31 mouse cellular contexts compared by ENCODE assay signal in the genomic region with DNA sequence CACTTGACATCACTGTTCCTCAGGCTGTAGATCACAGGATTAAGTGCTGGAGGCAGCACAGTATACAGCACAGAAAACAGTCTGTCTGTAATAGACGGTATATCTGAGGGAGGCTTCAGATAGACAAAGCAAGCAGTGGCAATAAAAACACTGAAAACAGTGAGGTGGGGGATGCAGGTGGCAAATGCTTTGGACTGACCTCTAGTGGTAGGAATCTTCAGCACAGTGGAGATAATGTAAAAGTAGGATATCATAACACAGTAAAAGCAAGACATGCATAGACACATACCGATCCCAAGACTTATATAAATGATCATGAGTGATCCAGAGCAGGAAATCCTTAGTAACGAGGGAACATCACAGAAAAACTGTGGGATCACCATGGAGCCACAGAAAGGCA. TPM values are rescaled to one million over a fixed set of nuclear protein-coding genes. Genes with fewer than 3 reads are reported as not detected.
DNase-seq lines count a peak whose midpoint lies in the region; ATAC-seq and TF ChIP-seq lines count a peak whose summit lies in the region.
"Had no signal": no experiment of that assay in that cellular context is flagged by ENCODE, and none has a peak within 500 bp of the region (broad histone marks: within the 10 kb centered on the region; RNA-seq: fewer than 3 reads in every experiment).

No protein-coding gene starts in this region.

- H3K27ac ChIP-seq in hindbrain, postnatal 0 days, result no peak overlapping the region
- no peak overlapping the region for H3K27ac ChIP-seq in hindbrain, embryonic 13.5 days
- H3K27ac ChIP-seq in ES-E14 (ENCODE audit: insufficient read depth, low read depth, low read length, poor library complexity, severe bottlenecking), result no peak overlapping the region
- no peak overlapping the region for H3K27ac ChIP-seq in left cerebral cortex, adult 2 months
- H3K27ac ChIP-seq: hindbrain, embryonic 15.5 days; limb, embryonic 10.5 days had no signal

- 64% methylated on average over 3 of the region's 3 CpGs for WGBS in hindbrain, postnatal 0 days
- 80% methylated on average over 3 of the region's 3 CpGs for WGBS in hindbrain, embryonic 13.5 days

- H3K27me3 ChIP-seq in hindbrain, postnatal 0 days (ENCODE audit: insufficient read depth, low read length), result no peaks in the 10 kb centered on the region
- no peaks in the 10 kb centered on the region for H3K27me3 ChIP-seq in hindbrain, embryonic 13.5 days
- H3K27me3 ChIP-seq: heart, embryonic 12.5 days; hindbrain, embryonic 15.5 days had no signal

- H3K4me3 ChIP-seq in hindbrain, postnatal 0 days (ENCODE audit: low read length), result no peak overlapping the region
- no peak overlapping the region for H3K4me3 ChIP-seq in hindbrain, embryonic 13.5 days
- no peak overlapping the region for H3K4me3 ChIP-seq in ES-E14 (ENCODE audit: insufficient read depth in 1 of 2, low read depth in 1 of 2, low read length in 2 of 2, poor library complexity in 1 of 2, severe bottlenecking in 1 of 2)
- H3K4me3 ChIP-seq in left cerebral cortex, adult 2 months, result no peak overlapping the region
- H3K4me3 ChIP-seq: erythroblast, embryonic 14.5 days; heart, embryonic 12.5 days; hindbrain, embryonic 15.5 days; limb, embryonic 10.5 days had no signal

- TF ChIP-seq CTCF in hindbrain, postnatal 0 days (IDR thresholded peaks at IDR 0.05; ENCODE audit: low read depth), result peak; percentile 25; the same call in 1 of the 2 replicates
- no peak; the same call in 1 of the 2 replicates for TF ChIP-seq CTCF in left cerebral cortex, adult 2 months (IDR thresholded peaks at IDR 0.05)

- intact Hi-C loops in left cerebral cortex, adult 2 months (cut with DNase I), result no loop called here

- H3K36me3 ChIP-seq in hindbrain, postnatal 0 days (ENCODE audit: insufficient read depth, low read length), result no peaks in the 10 kb centered on the region
- H3K36me3 ChIP-seq in hindbrain, embryonic 13.5 days, result no peaks in the 10 kb centered on the region
- no peaks in the 10 kb centered on the region for H3K36me3 ChIP-seq in ES-E14 (ENCODE audit: control insufficient read depth, insufficient read depth, low read length, poor library complexity, severe bottlenecking)
- H3K36me3 ChIP-seq: G1E; heart, embryonic 12.5 days; hindbrain, embryonic 15.5 days; limb, embryonic 10.5 days had no signal

- no peaks in the 10 kb centered on the region for H3K9me3 ChIP-seq in hindbrain, postnatal 0 days (ENCODE audit: low read length)
- H3K9me3 ChIP-seq in hindbrain, embryonic 13.5 days, result no peaks in the 10 kb centered on the region
- no peaks in the 10 kb centered on the region for H3K9me3 ChIP-seq in ES-E14 (ENCODE audit: control insufficient read depth, insufficient read depth, low read depth, low read length)
- H3K9me3 ChIP-seq: G1E; heart, embryonic 12.5 days; hindbrain, embryonic 15.5 days; limb, embryonic 10.5 days had no signal

- H3K4me1 ChIP-seq in hindbrain, postnatal 0 days (ENCODE audit: insufficient read depth, low read length), result no peaks in the 10 kb centered on the region
- no peaks in the 10 kb centered on the region for H3K4me1 ChIP-seq in hindbrain, embryonic 13.5 days (replicated peaks)
- H3K4me1 ChIP-seq in ES-E14 (ENCODE audit: control insufficient read depth in 2 of 2, insufficient read depth in 2 of 2, low read length in 2 of 2, poor library complexity in 1 of 2), result no peaks in the 10 kb centered on the region
- H3K4me1 ChIP-seq: heart, embryonic 12.5 days; hindbrain, embryonic 15.5 days; limb, embryonic 10.5 days had no signal

- DNase-seq in hindbrain, postnatal 0 days (ENCODE audit: low spot score), result no peak
- DNase-seq in 416B (ENCODE audit: low read depth), result peak; percentile 18
- peak; percentile 34 for DNase-seq in ES-E14 (ENCODE audit: low read depth, low spot score)
- DNase-seq in embryo, embryonic 10.5 days (ENCODE audit: low spot score), result peak; percentile 5
- DNase-seq in retina, embryonic 14.5 days (ENCODE audit: low spot score), result no peak
- DNase-seq in left cerebral cortex, adult 2 months (ENCODE audit: extremely low spot score in 1 of 2, low spot score in 2 of 2), result no peak
- DNase-seq: adrenal gland, adult 8-10 months; cerebellum, postnatal 10 days; heart, postnatal 14 days; kidney, adult 18-20 months; kidney, postnatal 25 days; layer of hippocampus, adult 9-11 months; lung, adult 18-20 months; right cerebral cortex, postnatal 4 days had no signal

- H3K4me2 ChIP-seq in hindbrain, postnatal 0 days (ENCODE audit: low read depth, low read length), result no peak overlapping the region
- no peak overlapping the region for H3K4me2 ChIP-seq in hindbrain, embryonic 13.5 days
- H3K4me2 ChIP-seq: heart, embryonic 12.5 days; hindbrain, embryonic 15.5 days had no signal

- no peak overlapping the region for H3K9ac ChIP-seq in hindbrain, postnatal 0 days (replicated peaks; ENCODE audit: low read length)
- no peak overlapping the region for H3K9ac ChIP-seq in hindbrain, embryonic 13.5 days
- H3K9ac ChIP-seq in ES-E14 (ENCODE audit: insufficient read depth, low read depth, low read length, poor library complexity, severe bottlenecking), result no peak overlapping the region
- H3K9ac ChIP-seq: heart, embryonic 12.5 days; hindbrain, embryonic 15.5 days had no signal

- no peak for ATAC-seq in hindbrain, postnatal 0 days
- no peak for ATAC-seq in hindbrain, embryonic 13.5 days (ENCODE audit: low FRiP score)
- ATAC-seq: forebrain, embryonic 14.5 days; midbrain, embryonic 16.5 days had no signal

- in situ Hi-C loops in ES-E14 (cut with MboI; ENCODE audit: low sequenced_read_pairs in 2 of 2, unreplicated experiment in 2 of 2), result no loop called here

TF ChIP-seq in ES-E14, 5 proteins besides CTCF, POLR2A, EP300 and RAD21:
- no peak for TF ChIP-seq CHD2 (IDR thresholded peaks at IDR 0.05; ENCODE audit: low read depth, low read length)
- peak; percentile 14; the same call in 1 of the 2 replicates for TF ChIP-seq ZC3H11A (IDR thresholded peaks at IDR 0.05; ENCODE audit: borderline replicate concordance, low read depth, low read length)

RNA-seq across cellular contexts. Expression of gene Olfr304, which starts 0.7 kb away (rescaled TPM):
- total RNA-seq in hindbrain, postnatal 0 days (2014; rRNA removed), result not detected in 2 replicates
- polyA plus RNA-seq in hindbrain, postnatal 0 days (2015; fragmentation: Nextera tagmentation; extraction: Ambion mirVana), result not detected in 2 replicates
- polyA plus RNA-seq in hindbrain, embryonic 13.5 days (2015; fragmentation: Nextera tagmentation; extraction: Ambion mirVana), result not detected in 2 replicates
- not detected in 2 replicates for total RNA-seq in ES-E14 (2012; rRNA removed)
- not detected for total RNA-seq in left cerebral cortex, adult 2 months (2021)
- total RNA-seq: adrenal gland, adult 8-10 months; gastrocnemius, adult 18-20 months; heart, postnatal 14 days; left cerebral cortex, adult 8-10 months; liver, adult 2 months; megakaryocyte-erythroid progenitor cell, adult 5-6 weeks had no signal
- polyA plus RNA-seq: C2C12; embryonic facial prominence, embryonic 11.5 days; erythroblast, embryonic 14.5 days; forebrain, embryonic 14.5 days; G1E; gonadal fat pad, adult 2 months; heart, embryonic 12.5 days; hindbrain, embryonic 15.5 days; limb, embryonic 10.5 days; liver, adult 2 months; midbrain, embryonic 16.5 days; stomach, embryonic 16.5 days; thymus, postnatal 0 days had no signal

RNA-seq across cellular contexts. Expression of gene Olfr303, which starts 11.8 kb away (rescaled TPM):
- total RNA-seq in hindbrain, postnatal 0 days (2014; rRNA removed), result not detected in 2 replicates
- not detected in 2 replicates for polyA plus RNA-seq in hindbrain, postnatal 0 days (2015; fragmentation: Nextera tagmentation; extraction: Ambion mirVana)
- not detected in 2 replicates for polyA plus RNA-seq in hindbrain, embryonic 13.5 days (2015; fragmentation: Nextera tagmentation; extraction: Ambion mirVana)
- not detected in 2 replicates for total RNA-seq in ES-E14 (2012; rRNA removed)
- total RNA-seq in left cerebral cortex, adult 2 months (2021), result not detected
- total RNA-seq: adrenal gland, adult 8-10 months; G1E; gastrocnemius, adult 18-20 months; heart, postnatal 14 days; left cerebral cortex, adult 8-10 months; liver, adult 2 months; megakaryocyte-erythroid progenitor cell, adult 5-6 weeks had no signal
- polyA plus RNA-seq: C2C12; embryonic facial prominence, embryonic 11.5 days; erythroblast, embryonic 14.5 days; forebrain, embryonic 14.5 days; G1E; gonadal fat pad, adult 2 months; heart, embryonic 12.5 days; hindbrain, embryonic 15.5 days; limb, embryonic 10.5 days; liver, adult 2 months; midbrain, embryonic 16.5 days; stomach, embryonic 16.5 days; thymus, postnatal 0 days had no signal

RNA-seq across cellular contexts. Expression of gene Olfr301, which starts 17.9 kb away (rescaled TPM):
- total RNA-seq in hindbrain, postnatal 0 days (2014; rRNA removed), result not detected in 2 replicates
- polyA plus RNA-seq in hindbrain, postnatal 0 days (2015; fragmentation: Nextera tagmentation; extraction: Ambion mirVana), result not detected in 2 replicates
- polyA plus RNA-seq in hindbrain, embryonic 13.5 days (2015; fragmentation: Nextera tagmentation; extraction: Ambion mirVana), result not detected in 2 replicates
- total RNA-seq in ES-E14 (2012; rRNA removed), result not detected in 2 replicates
- not detected for total RNA-seq in left cerebral cortex, adult 2 months (2021)
- total RNA-seq: adrenal gland, adult 8-10 months; G1E; gastrocnemius, adult 18-20 months; heart, postnatal 14 days; left cerebral cortex, adult 8-10 months; liver, adult 2 months; megakaryocyte-erythroid progenitor cell, adult 5-6 weeks had no signal
- polyA plus RNA-seq: C2C12; embryonic facial prominence, embryonic 11.5 days; erythroblast, embryonic 14.5 days; forebrain, embryonic 14.5 days; G1E; gonadal fat pad, adult 2 months; heart, embryonic 12.5 days; hindbrain, embryonic 15.5 days; limb, embryonic 10.5 days; liver, adult 2 months; midbrain, embryonic 16.5 days; stomach, embryonic 16.5 days; thymus, postnatal 0 days had no signal

RNA-seq across cellular contexts. Expression of gene Olfr305, which starts 19.0 kb away (rescaled TPM):
- not detected in 2 replicates for total RNA-seq in hindbrain, postnatal 0 days (2014; rRNA removed)
- polyA plus RNA-seq in hindbrain, postnatal 0 days (2015; fragmentation: Nextera tagmentation; extraction: Ambion mirVana), result not detected in 2 replicates
- polyA plus RNA-seq in hindbrain, embryonic 13.5 days (2015; fragmentation: Nextera tagmentation; extraction: Ambion mirVana), result not detected in 2 replicates
- total RNA-seq in ES-E14 (2012; rRNA removed), result not detected in 2 replicates
- not detected for total RNA-seq in left cerebral cortex, adult 2 months (2021)
- total RNA-seq: adrenal gland, adult 8-10 months; gastrocnemius, adult 18-20 months; heart, postnatal 14 days; left cerebral cortex, adult 8-10 months; liver, adult 2 months; megakaryocyte-erythroid progenitor cell, adult 5-6 weeks had no signal
- polyA plus RNA-seq: C2C12; embryonic facial prominence, embryonic 11.5 days; erythroblast, embryonic 14.5 days; forebrain, embryonic 14.5 days; G1E; gonadal fat pad, adult 2 months; heart, embryonic 12.5 days; hindbrain, embryonic 15.5 days; limb, embryonic 10.5 days; liver, adult 2 months; midbrain, embryonic 16.5 days; stomach, embryonic 16.5 days; thymus, postnatal 0 days had no signal

RNA-seq across cellular contexts. Expression of gene Olfr307, which starts 48.4 kb away (rescaled TPM):
- total RNA-seq in hindbrain, postnatal 0 days (2014; rRNA removed), result not detected in 2 replicates
- not detected in 2 replicates for polyA plus RNA-seq in hindbrain, postnatal 0 days (2015; fragmentation: Nextera tagmentation; extraction: Ambion mirVana)
- polyA plus RNA-seq in hindbrain, embryonic 13.5 days (2015; fragmentation: Nextera tagmentation; extraction: Ambion mirVana), result not detected in 2 replicates
- total RNA-seq in ES-E14 (2012; rRNA removed), result 0.76 and 1.5 TPM in 2 replicates
- not detected for total RNA-seq in left cerebral cortex, adult 2 months (2021)
- total RNA-seq: adrenal gland, adult 8-10 months; gastrocnemius, adult 18-20 months; heart, postnatal 14 days; left cerebral cortex, adult 8-10 months; liver, adult 2 months; megakaryocyte-erythroid progenitor cell, adult 5-6 weeks had no signal
- polyA plus RNA-seq: C2C12; embryonic facial prominence, embryonic 11.5 days; erythroblast, embryonic 14.5 days; forebrain, embryonic 14.5 days; G1E; gonadal fat pad, adult 2 months; heart, embryonic 12.5 days; hindbrain, embryonic 15.5 days; limb, embryonic 10.5 days; liver, adult 2 months; midbrain, embryonic 16.5 days; stomach, embryonic 16.5 days; thymus, postnatal 0 days had no signal

Comparison
In these comparisons a context has a peak if more than half of its experiments do, and no peak if none do; other contexts are left out.
1. DNase-seq: peak in 416B (single experiment), ES-E14 (single experiment) and embryo, embryonic 10.5 days (single experiment); none in hindbrain, postnatal 0 days (single experiment), retina, embryonic 14.5 days (single experiment) and left cerebral cortex, adult 2 months (0 of 2).